Mouse (Mus musculus): ENCODE data around the gene Rgs7.

Gene Rgs7

GRCm38 (mm10) chr1:175028716-175029204, 463.5 kb downstream of the Rgs7 start:
- no peak for DNase-seq (ENCODE audit: low spot score in 2 of 2)

- no peak for DNase-seq (ENCODE audit: low spot score in 2 of 2)
These were observed 464.0 kb downstream of the Rgs7 start for GRCm38 (mm10) chr1:175028267-175028666.

GRCm38 (mm10) chr1:175025781-175026309, 466.5 kb downstream of the Rgs7 start:
- no peak for DNase-seq (ENCODE audit: low spot score in 2 of 2)

GRCm38 (mm10) chr1:175024136-175024535, 468.2 kb downstream of the Rgs7 start:
- no peak for DNase-seq (ENCODE audit: low spot score in 2 of 2)
